Mouse (Mus musculus) left cerebral cortex, adult 9 months (tissue): ENCODE data around the gene Ttl.

Experiments
- DNase-seq, 2 experiments: peaks; one replicate each; pipeline ENCODE4 v3.0.0; 2022; ENCODE audit warnings: low spot score in 2 of 2

Ttl gene

GRCm38 (mm10) chr2:129065437-129066282 is at the start of gene Ttl:
Gene Ttl (plus strand): TSS chr2:129065942.
- peak in 1 of 2 experiments; percentile 58 for DNase-seq

DNA sequence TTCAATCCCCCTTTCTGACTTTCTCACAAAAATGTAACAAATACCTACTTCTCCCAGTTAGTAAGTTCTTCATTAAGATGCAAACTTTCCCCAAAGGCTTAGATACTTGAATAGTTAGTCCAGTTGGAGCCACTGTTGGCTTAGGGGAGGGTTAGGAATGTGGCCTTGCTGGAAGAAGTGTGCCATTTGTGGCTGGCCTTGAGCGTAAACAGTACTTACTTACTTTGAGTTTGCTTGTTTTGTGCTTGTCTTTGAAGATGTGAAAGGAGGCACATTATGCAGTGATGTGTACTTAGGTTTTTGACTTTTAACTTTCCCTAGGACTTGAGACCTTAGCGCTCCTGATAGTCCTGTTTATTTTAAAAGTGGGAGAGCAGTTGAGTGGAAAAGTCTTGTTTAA is 45.6 kb upstream of the Ttl start:
- DNase-seq = no peak

DNA sequence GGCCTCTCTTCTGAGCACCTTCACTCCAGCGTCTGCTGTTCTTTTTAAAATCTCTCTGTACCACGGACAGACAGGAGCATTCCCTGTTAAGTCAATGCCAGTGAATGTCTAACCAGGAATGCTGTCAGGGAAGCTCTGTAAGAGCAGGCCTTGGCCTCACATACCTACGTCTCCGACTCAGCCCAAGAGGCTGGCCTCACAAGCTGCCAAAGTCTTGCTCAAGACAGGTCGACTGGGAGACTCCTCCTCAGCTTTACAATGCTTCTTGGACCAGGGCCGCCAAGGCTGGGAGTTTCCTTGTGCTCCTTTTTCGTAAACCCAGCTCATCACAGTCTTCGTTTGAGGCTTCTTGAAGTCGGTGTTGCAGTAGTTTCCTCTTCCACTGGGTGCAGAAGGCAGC is 40.9 kb upstream of the Ttl start:
- DNase-seq = no peak

- no peak for DNase-seq
Observed at GRCm38 (mm10) chr2:129035381-129035780, 30.4 kb upstream of the Ttl start.

- DNase-seq = peak in 1 of 2 experiments; percentile 9
Observed at GRCm38 (mm10) chr2:129038426-129038936, 27.3 kb upstream of the Ttl start.

DNA sequence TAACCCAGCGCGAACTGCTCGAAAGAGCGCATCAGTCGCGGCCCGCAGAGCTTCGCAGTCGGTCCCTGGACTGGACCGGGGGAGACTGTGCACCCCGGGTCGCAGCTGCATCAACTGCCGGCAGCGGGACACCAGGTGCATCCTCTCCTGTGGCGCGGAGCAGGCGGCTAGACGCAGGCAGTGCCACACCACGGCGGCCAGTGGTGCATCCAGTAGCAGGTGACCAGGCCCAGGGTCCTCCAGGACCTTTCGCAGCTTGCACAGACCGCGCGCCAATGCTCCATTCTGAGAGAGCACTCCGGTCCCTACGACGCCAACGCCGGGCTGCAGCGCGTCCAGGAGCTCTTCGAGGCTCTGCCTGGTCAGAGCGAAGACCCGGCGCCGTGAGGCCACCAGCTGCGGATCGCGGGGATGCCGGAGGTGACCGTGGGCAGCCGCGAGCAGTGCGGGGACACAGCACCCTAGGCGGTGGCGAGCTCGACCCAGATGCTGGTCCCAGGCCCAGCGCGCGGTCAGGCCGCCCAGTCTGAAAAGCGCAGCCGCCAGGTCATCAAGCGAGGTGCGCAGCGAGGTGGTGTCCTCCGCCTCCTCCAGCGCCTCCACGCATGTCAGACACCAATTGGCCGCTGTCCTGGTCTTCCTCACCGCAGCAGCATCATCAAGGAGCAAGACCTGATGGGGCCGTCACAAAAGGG is 26.7 kb upstream of the Ttl start:
- DNase-seq = no peak

- DNase-seq = no peak
Observed at GRCm38 (mm10) chr2:129040567-129040966, 25.2 kb upstream of the Ttl start.

DNA sequence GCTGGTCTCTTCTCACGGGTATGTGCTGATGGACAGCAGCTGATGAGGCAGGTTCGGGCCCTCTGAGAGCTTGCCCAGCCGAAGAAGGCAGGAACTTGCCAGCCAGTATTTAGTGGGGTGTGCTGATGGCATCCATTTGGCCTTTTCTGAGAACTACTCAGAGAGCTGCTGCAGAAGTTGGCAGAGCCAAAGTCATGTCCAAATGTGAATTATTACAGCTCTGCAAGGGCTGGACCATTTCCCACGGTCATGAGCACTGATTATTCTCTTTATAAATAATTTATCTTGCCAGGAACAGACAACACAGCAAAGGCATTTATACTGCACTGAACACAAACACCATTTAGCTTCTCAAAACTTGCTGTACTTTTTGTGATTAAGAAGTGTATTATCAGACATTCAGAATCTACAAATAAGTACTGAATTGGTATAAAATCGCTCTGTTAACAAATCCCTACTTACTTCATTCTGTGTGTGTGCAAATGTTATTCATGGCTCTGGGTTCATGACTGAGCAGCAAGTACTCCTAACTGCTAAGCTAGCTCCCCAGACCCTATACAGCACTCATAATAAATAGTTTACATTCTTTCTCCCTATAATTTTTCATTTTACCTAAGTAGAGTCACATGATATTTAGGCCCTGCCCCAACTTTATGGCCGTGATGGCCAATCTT is 19.4 kb upstream of the Ttl start:
- no peak for DNase-seq

- no peak for DNase-seq
Observed at GRCm38 (mm10) chr2:129046846-129047196, 18.9 kb upstream of the Ttl start.

DNA sequence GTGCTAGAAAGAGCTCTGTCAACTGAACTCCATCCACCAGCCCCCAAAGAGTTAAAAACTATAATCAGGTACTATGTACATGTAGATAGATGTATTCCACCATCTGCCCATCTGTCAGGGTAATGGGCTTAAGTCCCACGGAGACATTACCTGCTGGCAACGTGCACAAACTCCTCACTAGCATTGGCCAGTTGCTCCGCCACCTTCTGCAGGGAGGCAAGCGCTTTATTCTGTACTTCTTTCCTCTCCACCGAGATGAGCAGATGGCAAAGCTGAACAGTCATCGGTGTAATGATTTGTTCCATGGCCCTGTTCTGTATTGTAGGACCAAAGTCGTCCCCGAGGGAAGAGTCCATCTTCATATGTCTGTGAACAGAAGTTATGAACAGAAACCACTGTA is 17.9 kb upstream of the Ttl start, which contains the start of gene Vinac1:
Gene Vinac1, minus strand, starts transcription at position 362 of the 400 bp plus-strand sequence.
- no peak for DNase-seq

GRCm38 (mm10) chr2:129052451-129052983 is 13.2 kb upstream of the Ttl start:
- no peak for DNase-seq

DNA sequence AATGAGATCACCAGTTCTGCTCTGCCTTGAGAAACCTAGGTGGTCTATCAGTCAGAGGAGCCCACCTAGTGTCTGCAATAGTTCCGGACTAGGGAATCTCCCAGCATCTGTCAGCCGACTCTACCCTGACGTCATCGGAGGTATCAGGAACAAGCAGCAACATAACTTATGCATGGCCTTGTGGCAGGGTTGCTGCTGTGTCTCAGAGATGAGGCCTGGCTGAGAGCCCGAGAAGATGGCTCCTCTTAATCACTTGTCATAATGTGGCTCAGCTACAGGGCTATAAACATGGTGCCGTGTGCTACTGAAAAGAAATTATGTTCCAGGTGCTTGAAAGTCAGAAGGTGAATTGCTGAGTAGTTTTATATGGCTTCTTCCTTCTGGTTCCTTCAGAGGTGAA is 10.0 kb upstream of the Ttl start:
- no peak for DNase-seq

DNA sequence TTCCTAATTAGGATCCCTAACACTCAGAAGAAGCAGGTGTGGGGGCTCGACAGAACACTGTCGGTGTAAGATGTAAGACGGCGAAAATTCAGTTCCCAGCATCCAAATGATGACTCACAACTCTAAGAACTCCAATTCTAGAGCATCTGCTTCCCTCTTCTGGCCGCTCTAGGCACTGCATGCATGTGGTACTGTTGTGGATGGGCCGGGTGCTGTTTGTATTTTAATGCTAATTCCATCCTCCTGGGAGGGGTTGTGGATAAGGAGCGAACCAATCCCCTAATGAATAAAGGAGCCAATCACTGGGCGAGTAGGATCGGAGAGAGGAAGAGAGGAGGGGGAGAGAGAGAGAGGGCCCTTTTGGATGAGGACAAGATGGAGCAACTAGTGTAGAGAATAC is 9.1 kb upstream of the Ttl start:
- DNase-seq = no peak

DNA sequence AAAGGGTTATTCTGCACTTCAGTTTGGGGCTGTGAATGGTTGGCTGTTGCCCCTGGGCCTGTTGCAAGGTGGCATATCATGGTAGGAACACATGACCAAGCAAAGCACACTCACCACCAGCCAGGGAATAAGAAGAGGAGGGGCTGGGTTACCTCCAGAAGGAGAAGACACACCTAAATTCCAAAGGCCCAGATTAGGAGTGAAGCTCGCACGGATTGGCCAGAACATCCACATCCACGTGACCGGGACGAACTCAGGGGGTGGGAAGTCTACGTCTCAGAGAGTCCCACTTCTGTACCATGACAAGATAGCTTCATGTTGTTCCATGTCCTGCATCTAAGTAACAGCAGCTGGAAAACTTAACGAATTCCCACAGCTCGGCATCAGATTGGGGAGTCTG is 8.5 kb upstream of the Ttl start:
- DNase-seq = no peak

DNA sequence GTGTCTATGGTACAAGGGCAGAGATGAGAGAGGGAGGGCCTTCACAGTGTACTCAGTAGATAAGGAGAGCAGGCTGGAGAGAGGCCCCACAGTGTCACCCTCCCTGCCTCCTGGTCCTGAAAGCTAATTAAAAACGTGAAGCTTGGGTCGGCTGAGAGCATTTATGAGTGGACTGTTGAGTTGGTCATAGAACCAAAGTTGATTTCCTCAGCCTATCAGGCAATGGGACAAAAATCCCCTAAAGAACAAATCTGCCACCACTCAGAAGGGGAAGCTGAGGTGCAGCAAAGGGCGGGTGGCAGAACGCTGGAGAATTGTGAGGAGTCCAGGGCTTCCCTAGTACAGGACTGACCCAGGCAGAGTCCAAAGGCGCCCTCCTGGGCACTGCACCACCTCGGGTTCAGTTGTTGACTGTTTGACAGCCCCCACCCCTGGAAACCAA is 7.8 kb upstream of the Ttl start:
- no peak for DNase-seq

GRCm38 (mm10) chr2:129061456-129062059 is 4.2 kb upstream of the Ttl start:
- DNase-seq = no peak

GRCm38 (mm10) chr2:129066326-129066725 is 584 bp downstream of the Ttl start:
- DNase-seq = peak in 1 of 2 experiments; percentile 57

DNA sequence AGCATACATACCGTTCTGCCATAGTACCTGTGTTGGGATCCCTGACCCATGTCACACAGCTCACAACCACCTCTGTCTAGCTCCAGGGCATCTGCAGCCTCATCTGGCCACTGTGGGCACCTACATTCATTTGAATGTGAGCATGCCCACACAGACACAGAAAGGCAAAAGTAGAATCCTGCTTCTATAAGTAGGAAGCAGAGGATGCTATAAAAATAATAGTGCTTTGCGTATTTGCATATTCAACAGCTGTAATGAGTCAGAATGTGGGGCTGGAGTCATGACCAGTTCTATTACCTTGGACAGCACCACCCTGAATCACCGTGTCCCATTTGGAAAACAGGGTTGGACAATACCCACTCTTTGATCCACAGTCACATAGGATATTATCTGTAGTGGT is 4.6 kb downstream of the Ttl start:
- DNase-seq = no peak

- DNase-seq = no peak
Observed at GRCm38 (mm10) chr2:129078313-129078712, 12.6 kb downstream of the Ttl start.

DNA sequence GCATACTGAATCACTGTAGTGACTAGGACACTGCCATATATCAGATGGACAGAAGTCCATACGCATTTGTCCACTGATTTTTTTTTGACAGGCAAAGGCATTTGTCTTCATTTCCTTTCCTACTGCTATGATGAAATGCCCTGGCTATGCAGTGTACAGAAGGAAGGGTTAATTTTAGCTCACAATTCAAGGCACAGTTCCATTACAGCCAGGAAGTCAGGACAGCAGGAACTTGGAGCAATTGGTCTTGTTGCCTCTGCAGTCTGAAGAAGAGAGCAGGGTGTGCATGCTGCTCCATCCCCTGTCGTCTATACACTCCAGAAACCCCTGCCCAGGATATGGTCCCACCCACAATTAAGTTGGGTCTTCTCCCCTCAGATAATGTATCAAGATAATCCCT is 13.5 kb downstream of the Ttl start:
- no peak for DNase-seq

- no peak for DNase-seq
Observed at GRCm38 (mm10) chr2:129081097-129081496, 15.4 kb downstream of the Ttl start.

- DNase-seq = no peak
Observed at GRCm38 (mm10) chr2:129083514-129083913, 17.8 kb downstream of the Ttl start.
